Mouse (Mus musculus): ENCODE results near the gene Nxpe4.
A peak's percentile ranks its signal among the peaks of the same experiment; 100 is the strongest.
"Not testable (repeated sequence)": the region's sequence is repeated elsewhere in the genome, so short reads cannot be mapped to it uniquely, and the experiment has no call there.

Gene Nxpe4

GRCm38 (mm10) chr9:48410217-48411035, 248.6 kb downstream of the Nxpe4 start:
- DNase-seq (ENCODE audit: low spot score in 2 of 2): no peak

GRCm38 (mm10) chr9:48413591-48413990, 251.8 kb downstream of the Nxpe4 start:
- DNase-seq (ENCODE audit: low spot score in 2 of 2): no peak

- not testable (repeated sequence) for DNase-seq (ENCODE audit: low spot score in 2 of 2)
Observed at GRCm38 (mm10) chr9:48417366-48417765, 255.5 kb downstream of the Nxpe4 start.

GRCm38 (mm10) chr9:48417994-48418393, 256.2 kb downstream of the Nxpe4 start:
- peak in 1 of 2 experiments; percentile 35 for DNase-seq (ENCODE audit: low spot score in 2 of 2)

- DNase-seq (ENCODE audit: low spot score in 2 of 2): no peak
Observed at GRCm38 (mm10) chr9:48418397-48418796, 256.6 kb downstream of the Nxpe4 start.

GRCm38 (mm10) chr9:48418829-48419228, 257.0 kb downstream of the Nxpe4 start:
- no peak for DNase-seq (ENCODE audit: low spot score in 2 of 2)

GRCm38 (mm10) chr9:48420437-48420836, 258.6 kb downstream of the Nxpe4 start:
- DNase-seq (ENCODE audit: low spot score in 2 of 2): no peak

GRCm38 (mm10) chr9:48421029-48421428, 259.2 kb downstream of the Nxpe4 start:
- DNase-seq (ENCODE audit: low spot score in 2 of 2): no peak

- no peak for DNase-seq (ENCODE audit: low spot score in 2 of 2)
Observed at GRCm38 (mm10) chr9:48421561-48421960, 259.7 kb downstream of the Nxpe4 start.

- peak in 1 of 2 experiments; percentile 42 for DNase-seq (ENCODE audit: low spot score in 2 of 2)
Observed at GRCm38 (mm10) chr9:48422382-48422781, 260.6 kb downstream of the Nxpe4 start.

GRCm38 (mm10) chr9:48423256-48423655, 261.4 kb downstream of the Nxpe4 start:
- no peak for DNase-seq (ENCODE audit: low spot score in 2 of 2)

- DNase-seq (ENCODE audit: low spot score in 2 of 2): no peak
Observed at GRCm38 (mm10) chr9:48427176-48427575, 265.4 kb downstream of the Nxpe4 start.

GRCm38 (mm10) chr9:48432449-48432848, 270.6 kb downstream of the Nxpe4 start:
- DNase-seq (ENCODE audit: low spot score in 2 of 2): no peak

- no peak for DNase-seq (ENCODE audit: low spot score in 2 of 2)
Observed at GRCm38 (mm10) chr9:48443873-48444272, 282.1 kb downstream of the Nxpe4 start.

- no peak for DNase-seq (ENCODE audit: low spot score in 2 of 2)
Observed at GRCm38 (mm10) chr9:48444821-48445220, 283.0 kb downstream of the Nxpe4 start.

GRCm38 (mm10) chr9:48447783-48448209, 286.0 kb downstream of the Nxpe4 start:
- peak in 1 of 2 experiments; percentile 13 for DNase-seq (ENCODE audit: low spot score in 2 of 2)

All from heart, adult 9 months (tissue).